Mouse (Mus musculus): ENCODE data around the gene Strip2. TPM values are rescaled to one million over a fixed set of nuclear protein-coding genes. Genes with fewer than 3 reads are reported as not detected.

The Strip2 gene
- total RNA-seq, 2 experiments from 2014 or later, result 22.3 to 27.2 TPM

- DNase-seq (ENCODE audit: low spot score in 2 of 2), result no peak
Measured at GRCm38 (mm10) chr6:29998771-29999170, 82.0 kb downstream of the Strip2 start.

GRCm38 (mm10) chr6:30002628-30003027, 85.8 kb downstream of the Strip2 start:
- DNase-seq (ENCODE audit: low spot score in 2 of 2), result no peak

- no peak for DNase-seq (ENCODE audit: low spot score in 2 of 2)
Measured at GRCm38 (mm10) chr6:30005851-30006250, 89.0 kb downstream of the Strip2 start.

GRCm38 (mm10) chr6:30009204-30009603, 92.4 kb downstream of the Strip2 start:
- DNase-seq (ENCODE audit: low spot score in 2 of 2), result no peak

Small RNA genes within 50 kb of the gene (microRNA-seq; reads per million reads assigned to microRNA genes)
- gene Gm23049, result 0 reads per million in 2 experiments

Other genes starting within 250 kb of the Strip2 start
- gene Tspan33, start 222.8 kb upstream of the Strip2 start, total RNA-seq (2021), result 10 to 100 TPM; 28.8 to 29.9 TPM
- 10 to 100 TPM; 12.9 to 14.4 TPM for gene Smo, start 181.5 kb upstream of the Strip2 start, total RNA-seq (2021)
- 100 to 1,000 TPM; 160 to 162 TPM for gene Ahcyl2, start 149.0 kb upstream of the Strip2 start, total RNA-seq (2021)
- gene Nrf1, start 131.0 kb downstream of the Strip2 start, total RNA-seq (2021), result 10 to 100 TPM; 22.8 to 23.3 TPM